Comparison of ENCODE assay signal across 8 mouse cellular contexts in genomic region chr14:14863690-14864356, GRCm38 (mm10).
DNase-seq lines count a peak whose midpoint lies in the region; ATAC-seq lines count a peak whose summit lies in the region.

No protein-coding gene starts in this region.

- H3K27me3 ChIP-seq in hindbrain, embryonic 14.5 days (ENCODE audit: control insufficient read depth, insufficient read depth, low read length) = no peaks in the 10 kb centered on the region

- WGBS in hindbrain, embryonic 14.5 days = 26% methylated on average over 7 of the region's 7 CpGs

- H3K4me2 ChIP-seq in hindbrain, embryonic 14.5 days (replicated peaks) = 0 out of 2 replicates have a peak overlapping the region, but pooled peaks have one; percentile 13

- H3K9ac ChIP-seq in hindbrain, embryonic 14.5 days = no peak overlapping the region

- no peak overlapping the region for H3K4me3 ChIP-seq in hindbrain, embryonic 14.5 days (replicated peaks; ENCODE audit: low read length)

- DNase-seq in cerebellum, postnatal 25 days = peak; percentile 82 to 89
- DNase-seq in frontal cortex, postnatal 36 days (ENCODE audit: low spot score in 2 of 2) = peak; percentile 75 to 86
- DNase-seq in hindbrain, embryonic 14.5 days (ENCODE audit: low spot score) = peak; percentile 95
- peak; percentile 85 to 95 for DNase-seq in layer of hippocampus, postnatal 14 days (ENCODE audit: low spot score in 2 of 2)
- peak; percentile 86 to 89 for DNase-seq in right cerebral cortex, postnatal 10 days (ENCODE audit: low spot score in 2 of 2)

- ATAC-seq in activated CD4-positive, CD25-positive, alpha-beta regulatory T cell, adult 4 months = peak; percentile 70
- ATAC-seq in hindbrain, embryonic 14.5 days (ENCODE audit: low FRiP score) = peak; percentile 84
- ATAC-seq in megakaryocyte progenitor cell, adult 5-6 weeks (replicated peaks; ENCODE audit: poor library complexity) = peak; percentile 91
- ATAC-seq in erythroblast, adult 5-6 weeks (replicated peaks; ENCODE audit: low FRiP score, poor library complexity, severe bottlenecking) = no peak; the same call in 1 of the 2 replicates

- no peaks in the 10 kb centered on the region for H3K9me3 ChIP-seq in hindbrain, embryonic 14.5 days (ENCODE audit: control insufficient read depth, low read length)

- H3K27ac ChIP-seq in hindbrain, embryonic 14.5 days = no peak overlapping the region

- H3K4me1 ChIP-seq in hindbrain, embryonic 14.5 days (replicated peaks; ENCODE audit: control insufficient read depth, insufficient read depth, low read length) = no peaks in the 10 kb centered on the region

- no peaks in the 10 kb centered on the region for H3K36me3 ChIP-seq in hindbrain, embryonic 14.5 days (replicated peaks; ENCODE audit: control insufficient read depth, insufficient read depth)
